27 mouse cellular contexts compared by ENCODE assay signal in genomic region chr1:134614988-134615387, GRCm38 (mm10). TPM values are rescaled to one million over a fixed set of nuclear protein-coding genes. Genes with fewer than 3 reads are reported as not detected.
A peak's percentile ranks its signal among the peaks of the same experiment; 100 is the strongest.
DNase-seq lines count a peak whose midpoint lies in the region; ATAC-seq lines count a peak whose summit lies in the region.
"Had no signal": no experiment of that assay in that cellular context is flagged by ENCODE, and none has a peak within 500 bp of the region (broad histone marks: within the 10 kb centered on the region; RNA-seq: fewer than 3 reads in every experiment).

No protein-coding gene starts in this region.

- no peak overlapping the region for H3K4me2 ChIP-seq in liver, embryonic 11.5 days
- H3K4me2 ChIP-seq in liver, embryonic 16.5 days (ENCODE audit: low read depth, low read length) = no peak overlapping the region
- H3K4me2 ChIP-seq: heart, embryonic 15.5 days; hindbrain, embryonic 12.5 days; intestine, embryonic 15.5 days; midbrain, embryonic 13.5 days; neural tube, embryonic 13.5 days had no signal

- H3K9ac ChIP-seq in liver, embryonic 11.5 days (ENCODE audit: low read depth, low read length) = no peak overlapping the region
- H3K9ac ChIP-seq in liver, embryonic 16.5 days (ENCODE audit: low read depth, low read length) = no peak overlapping the region
- H3K9ac ChIP-seq: forebrain, postnatal 0 days; heart, embryonic 15.5 days; hindbrain, embryonic 12.5 days; intestine, embryonic 15.5 days; midbrain, embryonic 13.5 days; neural tube, embryonic 13.5 days had no signal

- H3K27ac ChIP-seq in liver, embryonic 11.5 days (ENCODE audit: low read depth, low read length) = no peak overlapping the region
- no peak overlapping the region for H3K27ac ChIP-seq in liver, embryonic 16.5 days (ENCODE audit: low read length)
- H3K27ac ChIP-seq: forebrain, embryonic 10.5 days; heart, embryonic 10.5 days; heart, embryonic 15.5 days; hindbrain, embryonic 12.5 days; hindbrain, postnatal 0 days; intestine, embryonic 15.5 days; midbrain, embryonic 13.5 days; neural tube, embryonic 13.5 days had no signal

- H3K4me3 ChIP-seq in liver, embryonic 11.5 days (ENCODE audit: low read depth, low read length) = no peak overlapping the region
- no peak overlapping the region for H3K4me3 ChIP-seq in liver, embryonic 16.5 days (ENCODE audit: low read depth, low read length)
- H3K4me3 ChIP-seq: forebrain, embryonic 10.5 days; heart, embryonic 10.5 days; heart, embryonic 15.5 days; hindbrain, embryonic 12.5 days; intestine, embryonic 15.5 days; megakaryocyte, embryonic 14.5 days; midbrain, embryonic 13.5 days; neural tube, embryonic 13.5 days had no signal

- H3K36me3 ChIP-seq in liver, embryonic 11.5 days (ENCODE audit: control insufficient read depth, insufficient read depth, low read length) = peaks cover 30% of the 10 kb centered on the region
- H3K36me3 ChIP-seq in liver, embryonic 16.5 days (ENCODE audit: control insufficient read depth, insufficient read depth) = peaks cover 10% of the 10 kb centered on the region

- no peaks in the 10 kb centered on the region for H3K9me3 ChIP-seq in liver, embryonic 11.5 days (ENCODE audit: control insufficient read depth, low read length)
- H3K9me3 ChIP-seq in liver, embryonic 16.5 days (replicated peaks; ENCODE audit: control insufficient read depth, low read length) = no peaks in the 10 kb centered on the region
- H3K9me3 ChIP-seq: forebrain, embryonic 10.5 days; heart, embryonic 10.5 days; heart, embryonic 15.5 days; hindbrain, embryonic 12.5 days; intestine, embryonic 15.5 days; megakaryocyte, embryonic 14.5 days; midbrain, embryonic 13.5 days; neural tube, embryonic 13.5 days had no signal

- no peaks in the 10 kb centered on the region for H3K27me3 ChIP-seq in liver, embryonic 11.5 days (replicated peaks; ENCODE audit: control insufficient read depth, insufficient read depth, low read length)
- no peaks in the 10 kb centered on the region for H3K27me3 ChIP-seq in liver, embryonic 16.5 days (ENCODE audit: control insufficient read depth, insufficient read depth, low read depth, low read length)
- H3K27me3 ChIP-seq: CH12.LX; heart, embryonic 15.5 days; hindbrain, embryonic 12.5 days; intestine, embryonic 15.5 days; megakaryocyte, embryonic 14.5 days; midbrain, embryonic 13.5 days; neural tube, embryonic 13.5 days had no signal

- WGBS in liver, embryonic 11.5 days = 68% methylated on average over 2 of the region's 2 CpGs
- WGBS in liver, embryonic 16.5 days (ENCODE audit: insufficient replicate concordance) = 30% methylated on average over 2 of the region's 2 CpGs

- peak; percentile 50; the same call in 1 of the 2 replicates for ATAC-seq in common myeloid progenitor, adult 5-6 weeks (replicated peaks; ENCODE audit: low read depth, poor library complexity, severe bottlenecking)
- peak; percentile 96 for ATAC-seq in liver, embryonic 11.5 days (replicated peaks; ENCODE audit: low FRiP score)
- ATAC-seq in liver, embryonic 16.5 days (ENCODE audit: low read depth) = peak; percentile 94
- ATAC-seq: forebrain, postnatal 0 days; hindbrain, postnatal 0 days; intestine, embryonic 15.5 days; midbrain, embryonic 13.5 days had no signal

- H3K4me1 ChIP-seq in liver, embryonic 11.5 days (replicated peaks; ENCODE audit: control insufficient read depth, insufficient read depth, low read length) = peaks cover 3% of the 10 kb centered on the region; the same call in 1 of the 2 replicates
- 0 out of 2 replicates have a peak, but pooled peaks cover 3% of the 10 kb centered on the region for H3K4me1 ChIP-seq in liver, embryonic 16.5 days (ENCODE audit: control insufficient read depth, low read depth, low read length)
- H3K4me1 ChIP-seq: forebrain, embryonic 10.5 days; heart, embryonic 10.5 days; heart, embryonic 15.5 days; hindbrain, embryonic 12.5 days; intestine, embryonic 15.5 days; megakaryocyte, embryonic 14.5 days; midbrain, embryonic 13.5 days; neural tube, embryonic 13.5 days had no signal

- DNase-seq in liver, embryonic 11.5 days (ENCODE audit: low spot score) = no peak
- DNase-seq in adrenal gland, postnatal 36 days = no peak
- no peak for DNase-seq in cerebellum, postnatal 25 days
- no peak for DNase-seq in embryo, embryonic 11 days
- DNase-seq: adrenal gland, adult 8-10 months; cerebellum, adult 11-12 months; cerebellum, postnatal 10 days; forebrain, postnatal 0 days; gastrocnemius, postnatal 10 days; heart, postnatal 36 days; kidney, adult 2 months; layer of hippocampus, postnatal 36 days; lung, postnatal 36 days; thymus, postnatal 4 days had no signal

RNA-seq across cellular contexts. Expression of gene Syt2, which starts 31.5 kb away (rescaled TPM):
- 0.05 TPM in 1 of 2 replicates, not detected in the other for total RNA-seq in common myeloid progenitor, adult 5-6 weeks (2017)
- 0.12 and 0.22 TPM in 2 replicates for polyA plus RNA-seq in liver, embryonic 11.5 days (2014; fragmentation: Nextera tagmentation; extraction: Ambion mirVana)
- polyA plus RNA-seq in liver, embryonic 16.5 days (2015; fragmentation: Nextera tagmentation; extraction: Ambion mirVana) = 0.02 and 0.04 TPM in 2 replicates
- under 1 TPM; 0.07 to 0.36 TPM for total RNA-seq in adrenal gland, postnatal 36 days (2021)
- total RNA-seq: CH12.LX; heart, postnatal 36 days; liver, adult 2 months had no signal
- polyA plus RNA-seq: liver, adult 2 months had no signal

RNA-seq across cellular contexts. Expression of gene Kdm5b, which starts 55.0 kb away (rescaled TPM):
- 32.7 and 35.6 TPM in 2 replicates for total RNA-seq in common myeloid progenitor, adult 5-6 weeks (2017)
- 30.8 and 32.9 TPM in 2 replicates for polyA plus RNA-seq in liver, embryonic 11.5 days (2014; fragmentation: Nextera tagmentation; extraction: Ambion mirVana)
- 5.5 and 5.6 TPM in 2 replicates for polyA plus RNA-seq in liver, embryonic 16.5 days (2015; fragmentation: Nextera tagmentation; extraction: Ambion mirVana)
- total RNA-seq in adrenal gland, postnatal 36 days (2021) = 10 to 100 TPM; 44.1 to 45.7 TPM
